Mouse (Mus musculus) ES-E14 (cell line): ENCODE data around the gene Arglu1. TPM values are rescaled to one million over a fixed set of nuclear protein-coding genes. Genes with fewer than 3 reads are reported as not detected.

Experiments
- DNase-seq: peaks from one replicate; pipeline ENCODE4 v3.0.0-alpha.2; 2013; ENCODE audit warnings: low read depth, low spot score
- H3K27ac ChIP-seq: 2 replicates; pipeline ENCODE4 v1.5.1; 2012; ENCODE audit warnings: low read depth, mild to moderate bottlenecking, low read length, moderate library complexity, mixed read lengths; ENCODE audit not compliant: poor library complexity, insufficient read depth, severe bottlenecking
- H3K36me3 ChIP-seq: 2 replicates; pipeline ENCODE4 v1.6.1; 2012; ENCODE audit warnings: mild to moderate bottlenecking, low read length, moderate library complexity, mixed read lengths; ENCODE audit not compliant: control insufficient read depth, poor library complexity, insufficient read depth, severe bottlenecking
- H3K4me1 ChIP-seq, 2 experiments: fragments of 150-350 bp in 1 of 2; sonication (generic) in 1 of 2; 2 replicates each; pipeline ENCODE4 v1.6.1; 2012; ENCODE audit warnings: low read length in 2 of 2, mild to moderate bottlenecking in 1 of 2, mixed read lengths in 1 of 2; ENCODE audit not compliant: control insufficient read depth in 2 of 2, insufficient read depth in 2 of 2, poor library complexity in 1 of 2
- H3K4me3 ChIP-seq, 2 experiments: fragments of 150-350 bp in 1 of 2; sonication (generic) in 1 of 2; 2 replicates each; pipeline ENCODE4 v1.5.1; 2012; ENCODE audit warnings: low read length in 2 of 2, low read depth in 1 of 2, mild to moderate bottlenecking in 1 of 2, mixed read lengths in 1 of 2; ENCODE audit not compliant: insufficient read depth in 1 of 2, poor library complexity in 1 of 2, severe bottlenecking in 1 of 2
- H3K9ac ChIP-seq: 2 replicates; pipeline ENCODE4 v1.6.1; 2012; ENCODE audit warnings: low read depth, mild to moderate bottlenecking, low read length, mixed read lengths; ENCODE audit not compliant: poor library complexity, insufficient read depth, severe bottlenecking
- H3K9me3 ChIP-seq: fragments of 150-350 bp; sonication (generic); 2 replicates; pipeline ENCODE4 v1.6.1; 2012; ENCODE audit warnings: low read depth, mild to moderate bottlenecking, low read length; ENCODE audit not compliant: control insufficient read depth, insufficient read depth
- CHD2 ChIP-seq: IDR thresholded peaks from 2 replicates; pipeline ENCODE4 v1.6.1; 2014; ENCODE audit warnings: mild to moderate bottlenecking, low read depth, low read length, inconsistent platforms
- HCFC1 ChIP-seq: IDR thresholded peaks from 2 replicates; pipeline ENCODE4 v1.6.1; 2012; ENCODE audit warnings: low read length, inconsistent platforms, borderline replicate concordance; ENCODE audit not compliant: insufficient read depth
- MAFK ChIP-seq: IDR thresholded peaks from 2 replicates; pipeline ENCODE4 v1.6.1; 2014; ENCODE audit warnings: mild to moderate bottlenecking, low read depth, low read length, inconsistent platforms; ENCODE audit not compliant: insufficient read depth
- ZC3H11A ChIP-seq: IDR thresholded peaks from 2 replicates; pipeline ENCODE4 v1.6.1; 2012; ENCODE audit warnings: low read depth, mild to moderate bottlenecking, inconsistent platforms, low read length, borderline replicate concordance
- ZNF384 ChIP-seq: IDR thresholded peaks from 2 replicates; pipeline ENCODE4 v1.6.1; 2012; ENCODE audit warnings: low read depth, low read length, inconsistent platforms
- in situ Hi-C, 2 experiments: fragments of 600-800 bp; cut with MboI; formaldehyde crosslinking; loops; one replicate each; pipeline ENCODE4 v1.15.1; 2025; ENCODE audit warnings: low sequenced_read_pairs in 2 of 2, inconsistent platforms in 1 of 2; ENCODE audit not compliant: unreplicated experiment in 2 of 2
- total RNA-seq: library from RNA; depleted of rRNA; stranded (reverse); fragments of 300-350 nt; gene quantifications from 2 replicates; pipeline ENCODE4 v1.2.3, GENCODE M21; 2012

The Arglu1 gene
- total RNA-seq, 1 experiment, result 75.9 TPM

- TF ChIP-seq ZC3H11A (no peak), MAFK (no peak), ZNF384 (no peak)
- Histone ChIP-seq H3K9ac (no peak overlapping the region), H3K4me1 (peaks cover 7 to 23% of the 10 kb centered on the region in 2 experiments; a peak in 3 of 4 replicates), H3K4me3 (no peak overlapping the region), H3K27ac (no peak overlapping the region), H3K36me3 (peaks cover 3% of the 10 kb centered on the region; the same call in 1 of the 2 replicates), H3K9me3 (no peaks in the 10 kb centered on the region)
- in situ Hi-C loops, result no loop called here
- no peak for DNase-seq
Observed at GRCm38 (mm10) chr8:8647824-8648223, 42.5 kb downstream of the Arglu1 start.

GRCm38 (mm10) chr8:8647319-8647718 lies 43.0 kb downstream of the Arglu1 start:
- H3K36me3 ChIP-seq, result peaks cover 3% of the 10 kb centered on the region; the same call in 1 of the 2 replicates
- in situ Hi-C loops, result no loop called here

GRCm38 (mm10) chr8:8644160-8644915 lies 46.0 kb downstream of the Arglu1 start:
- peaks cover 5 to 24% of the 10 kb centered on the region in 2 experiments; a peak in 3 of 4 replicates for H3K4me1 ChIP-seq
- no peak for DNase-seq
- TF ChIP-seq ZNF384 (no peak), ZC3H11A (no peak), CHD2 (no peak), HCFC1 (no peak), MAFK (no peak)
- no peak overlapping the region for H3K4me3 ChIP-seq
- no peak overlapping the region for H3K27ac ChIP-seq
- in situ Hi-C loops, result no loop called here
- H3K36me3 ChIP-seq, result peaks cover 3% of the 10 kb centered on the region; the same call in 1 of the 2 replicates
- H3K9me3 ChIP-seq, result no peaks in the 10 kb centered on the region
- H3K9ac ChIP-seq, result no peak overlapping the region

More at GRCm38 (mm10) chr8:8647319-8647718, 43.0 kb downstream of the Arglu1 start:
- Histone ChIP-seq H3K4me3 (no peak overlapping the region), H3K9ac (no peak overlapping the region), H3K27ac (no peak overlapping the region), H3K9me3 (no peaks in the 10 kb centered on the region), H3K4me1 (peaks cover 7 to 22% of the 10 kb centered on the region in 2 experiments; a peak in 3 of 4 replicates)
- TF ChIP-seq CHD2 (no peak), ZNF384 (no peak), HCFC1 (no peak), MAFK (no peak), ZC3H11A (no peak)
- DNase-seq, result no peak

GRCm38 (mm10) chr8:8640264-8640588 lies 50.1 kb downstream of the Arglu1 start:
- in situ Hi-C loops, result no loop called here
- Histone ChIP-seq H3K9ac (no peak overlapping the region), H3K4me1 (peaks cover 5 to 15% of the 10 kb centered on the region in 2 experiments; a peak in 3 of 4 replicates), H3K36me3 (peaks cover 2% of the 10 kb centered on the region; the same call in 1 of the 2 replicates), H3K27ac (no peak overlapping the region), H3K4me3 (no peak overlapping the region), H3K9me3 (no peaks in the 10 kb centered on the region)
- TF ChIP-seq HCFC1, result no peak
- TF ChIP-seq CHD2, result no peak
- TF ChIP-seq ZC3H11A, result no peak
- DNase-seq, result no peak
